Mouse (Mus musculus) lung, adult 18-20 months (tissue): Measurements from ENCODE around the gene Rsph10b.

Experiments used
- DNase-seq, 2 experiments: peaks; one replicate each; pipeline ENCODE4 v3.0.0; 2022; ENCODE audit warnings: mixed read lengths in 2 of 2

Gene Rsph10b

DNA sequence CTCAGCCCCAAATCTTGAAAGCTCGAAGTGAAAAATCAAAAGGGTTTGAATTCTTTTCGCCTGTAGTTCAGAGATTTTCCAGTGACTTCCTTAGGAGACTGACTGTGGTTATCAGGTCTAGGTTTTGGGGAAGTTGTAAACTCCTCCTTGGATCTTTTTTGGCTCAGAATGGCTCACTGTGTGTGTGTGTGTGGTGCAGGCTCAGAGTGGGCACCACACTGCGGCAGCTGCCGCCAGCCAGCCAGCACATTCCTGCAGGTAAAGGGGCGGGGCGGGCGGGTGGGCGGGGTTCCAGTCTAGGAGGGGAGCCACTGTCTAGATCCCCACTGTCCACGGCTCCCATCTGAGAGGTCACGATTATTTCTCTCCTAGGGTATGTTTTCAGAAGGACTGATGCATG is 8.8 kb downstream of the Rsph10b start:
- no peak for DNase-seq

DNA sequence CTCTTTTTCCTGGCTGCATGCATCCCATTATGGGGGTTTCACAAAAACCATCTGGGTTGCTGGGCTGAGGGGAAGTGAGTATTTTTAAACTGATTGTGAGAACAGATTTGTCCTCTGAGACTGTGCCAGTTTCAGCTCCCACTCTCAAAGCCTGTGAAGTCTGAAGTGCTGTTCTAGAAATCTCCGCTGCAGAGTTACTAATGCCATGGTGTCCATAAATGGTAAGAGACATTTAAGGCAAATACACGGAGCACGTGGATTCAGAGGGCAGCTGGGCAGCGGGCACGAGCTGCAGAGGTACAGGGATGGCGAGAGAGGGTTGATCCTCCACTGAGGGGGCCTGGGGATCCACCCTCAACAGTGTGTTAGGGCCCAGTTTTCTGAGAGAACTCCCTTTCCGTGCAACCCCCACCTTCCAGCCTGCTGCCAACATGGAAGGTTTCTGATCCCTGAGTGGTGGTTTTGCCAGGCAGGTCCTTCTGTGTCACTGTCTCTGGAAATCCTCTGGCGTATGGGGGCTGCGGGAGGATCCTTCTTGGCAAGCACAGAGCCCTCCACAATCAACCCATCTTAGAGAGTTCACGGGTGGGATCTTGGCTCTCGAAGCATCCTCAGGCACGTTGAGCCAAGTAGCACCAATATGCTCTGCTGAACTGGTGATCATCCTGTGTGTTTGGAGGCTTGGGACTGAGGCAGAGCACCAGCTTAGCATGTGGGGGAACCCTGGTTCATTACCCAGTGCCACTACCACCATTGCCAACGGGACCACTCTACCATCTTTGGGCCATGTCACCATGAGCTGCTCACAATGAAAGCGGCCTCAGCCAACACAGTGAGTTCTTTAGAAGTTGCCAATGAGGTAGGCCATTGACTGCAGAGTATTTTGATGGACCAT is 10.6 kb downstream of the Rsph10b start:
- DNase-seq: no peak

DNA sequence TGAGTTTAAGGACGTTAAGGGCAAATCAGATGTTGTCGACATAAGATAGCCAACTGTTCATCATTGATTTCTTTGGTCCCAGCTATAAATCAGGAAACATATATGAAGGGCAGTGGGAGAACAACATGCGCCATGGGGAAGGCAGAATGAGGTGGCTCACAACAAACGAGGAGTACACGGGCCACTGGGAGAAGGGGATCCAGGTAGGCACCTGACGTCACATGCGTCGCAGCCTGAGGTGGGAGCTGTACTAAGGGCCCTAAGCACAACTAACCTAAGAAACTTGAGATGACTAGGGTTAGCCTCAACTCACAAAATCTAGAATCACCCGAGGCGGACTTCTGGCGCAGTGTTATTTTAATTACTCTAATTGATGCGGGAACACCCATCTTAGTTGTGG is 15.5 kb downstream of the Rsph10b start:
- no peak for DNase-seq

DNA sequence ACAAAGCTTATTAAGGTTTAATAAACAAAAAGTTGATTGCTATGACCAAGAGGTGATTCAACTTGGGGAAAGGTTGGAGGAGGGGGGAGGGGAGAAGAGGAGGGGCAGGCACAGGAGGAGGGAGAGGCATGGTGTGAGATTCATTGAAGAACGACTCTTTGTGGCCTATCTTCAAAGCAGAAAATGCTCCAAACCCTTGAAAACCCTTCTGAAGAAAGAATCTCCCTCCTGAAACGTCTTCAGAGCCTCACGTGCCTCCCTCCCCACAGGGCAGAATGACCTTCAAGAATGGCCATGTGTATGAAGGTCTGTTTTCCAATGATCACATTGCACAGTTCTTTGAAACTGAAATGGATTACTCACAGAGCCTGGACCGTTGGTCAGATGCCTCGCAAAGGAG is 17.2 kb downstream of the Rsph10b start:
- no peak for DNase-seq

DNA sequence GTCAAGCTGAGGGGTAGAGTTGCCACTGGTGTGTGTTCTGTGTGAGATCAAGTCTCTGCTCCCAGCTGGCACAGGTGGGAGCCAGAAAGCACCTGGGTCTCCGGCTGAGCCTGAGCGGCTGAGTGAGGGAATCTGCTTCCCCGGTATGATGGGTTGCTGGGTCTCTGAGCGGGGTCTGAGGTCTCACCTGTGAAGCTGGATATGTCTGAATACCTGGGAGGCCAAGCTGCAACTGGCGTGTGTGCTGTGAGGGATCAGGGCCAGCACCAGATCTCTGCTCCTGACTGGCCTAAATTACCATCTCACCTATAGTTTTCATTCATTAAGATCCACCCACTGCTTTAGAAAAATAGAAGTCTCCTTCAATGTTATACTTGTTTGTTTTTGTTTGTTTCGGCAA is 24.3 kb downstream of the Rsph10b start:
- no peak for DNase-seq

DNA sequence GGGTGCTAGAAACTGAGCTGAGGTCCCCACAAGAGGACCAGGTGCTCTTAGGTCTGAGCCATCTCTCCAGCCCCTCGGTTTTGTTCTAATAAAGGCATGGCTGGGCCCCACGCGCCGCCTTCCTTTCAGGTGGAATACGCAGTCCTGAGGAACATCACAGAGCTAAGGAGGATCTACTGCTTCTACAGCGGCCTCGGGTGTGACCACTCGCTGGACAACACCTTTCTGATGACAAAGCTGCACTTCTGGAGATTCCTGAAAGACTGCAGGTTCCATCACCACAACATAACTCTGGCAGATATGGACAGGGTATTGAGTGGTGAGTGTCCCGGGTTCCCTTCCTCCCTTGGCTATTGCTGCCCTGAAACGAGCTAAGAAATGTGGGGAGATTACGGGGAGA is 26.7 kb downstream of the Rsph10b start:
- no peak for DNase-seq

DNA sequence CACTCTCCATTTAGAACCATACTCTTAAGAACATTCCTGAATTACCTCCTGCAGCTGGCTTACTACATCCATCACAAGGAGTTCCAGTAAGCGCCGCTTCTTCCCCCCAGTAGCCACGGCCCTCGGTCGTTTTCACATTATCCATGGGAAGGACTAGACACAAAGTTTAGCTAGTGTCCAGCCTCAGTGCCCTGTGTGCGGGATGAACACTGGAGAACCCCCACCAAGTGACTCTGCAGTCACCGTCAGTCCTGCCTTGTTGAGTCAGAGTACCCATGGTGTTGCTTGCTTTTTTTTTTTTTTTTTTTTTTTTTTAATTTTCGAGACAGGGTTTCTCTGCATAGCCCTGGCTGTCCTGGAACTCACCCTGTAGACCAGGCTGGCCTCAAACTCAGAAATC is 28.3 kb downstream of the Rsph10b start:
- no peak for DNase-seq

DNA sequence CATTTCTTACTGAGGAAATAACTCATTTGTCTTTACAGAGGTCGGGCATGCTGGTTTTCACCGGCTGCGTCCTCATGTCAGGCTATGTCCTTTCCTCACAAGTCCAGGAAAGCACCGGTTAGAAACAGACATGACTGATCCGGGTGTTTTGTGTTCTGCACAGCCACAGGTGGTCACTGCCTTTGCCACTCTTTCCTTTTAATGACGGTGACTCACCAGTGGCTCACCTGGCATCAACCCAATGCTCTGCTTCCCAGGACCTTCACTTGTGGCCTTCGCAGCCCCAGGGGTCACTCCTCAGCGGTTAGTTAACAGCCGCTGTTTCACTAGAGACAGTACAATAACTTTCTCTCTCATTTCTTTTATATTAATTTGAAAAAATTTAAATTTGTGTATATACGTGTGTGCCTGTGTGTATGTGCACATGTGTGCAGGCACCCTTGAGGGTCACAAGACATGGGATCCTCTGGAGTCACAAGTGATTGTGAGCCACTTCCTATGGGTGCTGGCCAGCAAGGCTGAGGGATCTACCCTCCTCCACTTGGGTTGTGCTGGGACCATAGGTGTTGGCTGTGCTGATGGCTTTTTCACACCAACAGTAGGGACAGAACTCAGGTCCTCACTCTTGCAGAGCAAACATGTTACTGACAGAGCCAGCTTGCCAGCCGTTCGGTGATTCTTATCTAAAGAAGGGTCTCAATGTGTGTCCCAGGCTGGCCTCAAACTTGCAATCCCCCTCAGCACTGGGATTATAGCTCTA is 32.9 kb downstream of the Rsph10b start:
- no peak for DNase-seq

DNA sequence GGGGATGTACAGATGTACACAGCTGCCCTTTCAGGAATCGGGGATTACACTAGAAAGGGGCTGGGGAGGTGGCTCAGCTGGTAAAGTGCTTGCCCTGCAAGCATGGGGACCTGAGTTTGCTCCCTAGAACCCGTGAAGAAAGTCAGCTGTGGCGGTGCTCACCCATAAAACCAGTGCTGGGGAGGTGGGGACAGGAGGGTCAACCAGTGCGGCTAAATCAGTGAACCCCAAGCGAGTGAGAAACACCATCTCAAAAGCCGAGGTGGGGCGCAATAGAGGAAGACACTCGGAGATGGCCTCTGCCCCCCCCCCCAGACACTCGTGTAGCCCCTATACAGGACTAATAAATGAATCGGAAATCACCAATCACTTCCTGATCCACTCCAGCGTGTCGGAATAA is 33.8 kb downstream of the Rsph10b start:
- DNase-seq: no peak

DNA sequence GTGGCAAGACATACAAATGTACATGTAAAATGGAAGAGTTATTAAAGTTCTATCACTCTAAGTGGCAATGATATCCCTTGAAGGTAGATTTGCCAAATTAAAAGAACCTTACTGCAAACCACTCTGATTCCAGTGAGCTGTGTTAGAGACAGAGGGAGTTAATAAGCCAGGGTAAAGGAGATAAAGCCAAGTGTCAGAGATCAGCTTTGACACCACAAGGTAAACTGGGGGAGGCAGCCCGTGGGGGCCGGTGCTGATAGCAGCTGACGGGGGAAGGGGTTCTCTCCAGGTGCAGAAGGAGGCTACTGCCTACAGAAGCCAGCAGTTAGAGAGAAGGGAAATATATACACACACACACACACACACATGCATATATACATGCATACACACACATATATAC is 39.8 kb downstream of the Rsph10b start:
- no peak for DNase-seq

DNA sequence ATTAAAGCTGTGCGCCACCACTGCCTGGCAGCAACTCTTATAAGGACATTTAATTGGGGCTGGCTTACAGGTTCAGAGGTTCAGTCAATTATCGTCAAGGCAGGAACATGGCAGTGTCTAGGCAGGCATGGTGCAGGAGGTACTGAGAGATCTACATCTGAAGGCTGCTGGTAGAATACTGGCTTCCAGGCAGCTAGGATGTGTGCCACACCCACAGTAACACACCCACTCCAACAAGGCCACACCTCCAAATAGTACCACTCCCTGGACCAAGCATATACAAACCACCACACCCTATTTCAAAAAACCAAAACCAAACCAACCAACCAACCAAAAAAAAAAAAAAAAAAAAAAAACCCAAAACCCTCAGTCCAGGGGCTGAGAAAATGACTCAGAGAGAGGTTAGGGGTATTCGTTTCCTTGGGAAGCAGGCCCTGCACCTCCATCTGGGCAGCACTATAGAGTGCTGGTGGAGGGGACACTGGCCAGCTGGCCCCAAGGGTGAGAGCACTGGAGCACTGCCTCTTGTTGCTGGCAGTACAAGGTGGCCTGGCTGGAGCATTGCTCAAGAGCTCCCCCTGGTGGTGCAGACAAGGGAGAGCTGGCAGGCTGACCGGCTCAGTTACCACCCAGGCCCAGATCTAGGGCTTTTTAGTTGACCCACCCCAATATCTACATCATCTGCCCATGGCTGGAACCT is 42.2 kb downstream of the Rsph10b start:
- peak; percentile 39 to 54 for DNase-seq

DNA sequence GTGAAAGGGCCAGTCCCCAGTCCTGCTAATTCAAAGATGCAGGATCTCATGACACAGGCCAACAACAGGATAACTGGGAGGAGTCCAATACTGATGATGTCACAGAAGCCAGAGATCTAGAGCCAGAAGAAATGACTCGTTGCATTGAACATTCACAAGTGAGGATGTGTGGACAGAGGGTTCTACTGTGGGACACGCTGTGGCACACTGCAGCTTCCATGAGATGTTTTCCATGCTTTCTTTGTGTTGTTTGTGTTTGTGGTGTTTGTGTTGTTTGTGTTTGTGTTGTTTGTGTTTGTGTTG is 42.7 kb downstream of the Rsph10b start:
- no peak for DNase-seq

DNA sequence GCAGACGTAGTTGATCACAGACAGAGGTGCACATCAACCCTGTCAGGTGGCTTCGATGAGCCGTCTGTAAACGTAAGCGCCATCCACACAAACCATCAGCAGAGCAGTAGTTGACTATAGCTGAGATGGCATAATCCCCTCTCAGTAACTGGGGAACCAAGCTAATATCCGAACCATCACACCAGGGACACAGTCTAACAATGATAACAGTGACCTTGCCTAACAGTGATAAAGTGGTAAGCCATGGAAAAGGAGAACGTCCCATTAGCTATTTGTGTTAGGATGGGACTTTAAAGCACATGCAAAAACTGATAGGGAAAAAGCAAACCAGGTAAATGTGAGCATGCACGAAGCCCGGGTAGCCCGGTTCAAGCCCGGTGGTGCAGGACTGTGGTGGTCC is 43.4 kb downstream of the Rsph10b start:
- DNase-seq: no peak

DNA sequence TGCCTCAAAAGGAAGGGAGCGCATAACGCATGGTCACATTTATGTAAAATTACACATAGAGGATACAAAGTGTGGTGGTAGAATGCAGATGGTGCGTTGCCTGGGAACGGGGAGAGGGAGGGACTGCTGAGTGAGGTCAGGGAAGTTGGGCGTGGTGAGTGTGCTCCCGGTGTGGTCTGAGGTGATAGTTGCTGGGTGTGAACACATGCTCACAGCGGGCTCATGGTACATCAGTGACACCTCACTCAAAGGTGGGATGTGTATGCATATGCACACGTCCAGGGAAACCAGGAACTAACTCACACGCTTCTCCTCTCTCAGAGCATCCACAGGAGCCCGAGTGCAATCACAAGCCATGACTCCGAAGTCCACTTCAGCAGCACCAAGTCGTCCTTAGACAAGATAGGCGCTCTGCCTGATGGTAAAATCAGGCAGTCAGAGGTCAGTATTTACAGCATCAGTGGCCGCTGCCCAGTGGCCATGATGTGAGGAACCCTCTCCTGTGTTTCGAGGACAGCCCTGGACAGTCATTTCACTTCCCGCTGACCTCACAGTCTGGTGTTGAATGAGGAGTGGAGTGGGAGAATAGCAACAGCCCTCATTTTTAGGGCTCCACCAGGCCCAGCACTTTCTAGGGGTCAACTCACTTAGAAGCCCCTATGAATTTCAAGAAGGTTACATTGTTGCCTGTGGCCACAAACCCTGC is 44.0 kb downstream of the Rsph10b start:
- no peak for DNase-seq

DNA sequence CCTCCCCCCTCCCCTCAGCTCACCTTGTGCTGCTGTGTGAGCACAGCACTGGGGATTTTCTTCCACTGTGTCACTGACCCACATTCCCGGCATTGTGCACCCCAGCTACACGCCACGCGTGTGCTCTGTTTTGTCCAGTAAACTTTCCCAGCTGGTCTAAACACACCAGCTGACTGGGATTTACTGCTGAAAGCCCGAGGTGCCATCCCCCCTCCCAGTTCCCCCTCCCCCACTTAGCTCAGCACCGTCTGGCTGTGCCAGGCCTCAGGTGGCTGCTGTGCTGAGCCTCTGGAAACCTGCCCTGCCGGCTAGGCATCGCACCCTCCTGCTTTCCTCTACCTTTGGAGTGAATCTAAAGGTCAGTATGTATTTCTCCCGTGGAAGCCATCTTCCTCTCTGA is 48.0 kb downstream of the Rsph10b start:
- peak in 1 of 2 experiments; percentile 11 for DNase-seq

DNA sequence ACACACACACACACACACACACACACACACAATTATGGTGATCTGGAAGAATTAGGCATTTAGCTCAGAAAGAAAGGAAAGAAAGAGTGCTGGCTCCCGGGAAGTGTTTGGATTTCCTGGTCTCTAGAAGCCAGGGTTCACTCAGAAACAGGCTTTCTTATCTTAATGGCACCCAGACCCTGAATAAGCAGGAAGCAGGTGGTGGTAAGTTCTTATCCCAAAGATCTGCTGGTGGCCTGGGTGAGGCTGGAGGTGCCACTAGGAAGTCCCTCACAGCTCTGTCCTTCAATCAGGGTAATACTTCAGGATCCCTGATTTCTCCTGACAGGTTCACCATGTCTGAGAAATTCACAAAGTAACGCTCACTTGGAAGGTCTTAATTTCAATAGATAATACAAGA is 49.5 kb downstream of the Rsph10b start:
- no peak for DNase-seq

DNA sequence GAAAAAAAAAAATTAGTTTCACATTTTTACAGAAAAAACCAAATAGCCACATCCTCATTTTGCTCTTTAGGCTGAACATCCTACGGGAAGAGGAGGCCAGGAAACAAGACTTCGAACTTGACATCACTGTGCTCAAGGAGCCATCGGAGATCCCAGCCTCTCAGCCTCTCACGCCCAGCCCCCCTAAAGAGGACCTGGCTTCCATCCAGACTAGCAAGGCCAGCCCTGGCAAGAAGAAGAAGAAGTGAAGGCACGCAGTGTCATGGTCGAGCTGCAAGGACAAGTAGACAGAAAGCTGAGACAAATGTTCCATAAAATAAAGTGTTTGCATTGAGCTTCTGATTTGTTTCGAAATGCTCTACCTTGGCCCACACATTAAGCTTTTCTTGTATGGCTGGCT is 52.5 kb downstream of the Rsph10b start:
- DNase-seq: no peak

DNA sequence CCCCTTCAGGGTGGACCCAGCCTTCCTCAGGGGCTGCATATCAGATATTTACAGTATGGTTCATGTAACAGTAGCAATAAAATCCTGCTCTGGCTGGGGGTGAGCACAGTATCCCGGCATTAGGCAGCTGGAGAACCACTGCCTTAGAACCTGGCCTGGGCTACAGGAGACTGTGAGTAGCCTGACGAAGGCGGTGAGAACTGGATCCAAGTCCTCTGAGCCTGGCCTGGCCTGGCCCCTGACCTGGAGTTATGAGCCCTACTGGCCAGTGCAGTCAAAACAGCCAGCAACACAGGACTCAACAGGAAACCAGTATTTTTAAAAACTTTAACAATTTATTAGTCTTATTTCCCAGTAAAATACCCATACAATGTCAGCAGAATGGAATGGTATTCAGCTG is 54.8 kb downstream of the Rsph10b start:
- DNase-seq: no peak

DNA sequence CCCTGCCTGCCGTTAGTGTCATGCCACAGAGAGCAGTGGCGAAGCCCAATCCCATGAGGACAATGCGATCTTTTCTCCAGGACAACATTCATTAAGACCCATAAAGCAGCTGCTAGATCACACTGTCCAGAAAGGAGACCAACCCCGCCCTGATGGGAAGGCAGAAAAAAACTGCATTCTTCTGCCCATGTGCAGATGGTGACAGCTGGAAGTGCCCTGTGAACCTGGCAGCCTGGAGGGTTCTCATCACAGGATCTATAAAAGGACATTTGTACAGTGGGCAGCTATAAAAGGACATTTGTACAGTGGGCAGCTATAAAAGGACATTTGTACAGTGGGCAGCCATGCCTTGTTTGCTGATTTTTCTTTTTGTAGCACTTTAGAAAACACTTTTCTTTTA is 56.2 kb downstream of the Rsph10b start:
- DNase-seq: no peak

DNA sequence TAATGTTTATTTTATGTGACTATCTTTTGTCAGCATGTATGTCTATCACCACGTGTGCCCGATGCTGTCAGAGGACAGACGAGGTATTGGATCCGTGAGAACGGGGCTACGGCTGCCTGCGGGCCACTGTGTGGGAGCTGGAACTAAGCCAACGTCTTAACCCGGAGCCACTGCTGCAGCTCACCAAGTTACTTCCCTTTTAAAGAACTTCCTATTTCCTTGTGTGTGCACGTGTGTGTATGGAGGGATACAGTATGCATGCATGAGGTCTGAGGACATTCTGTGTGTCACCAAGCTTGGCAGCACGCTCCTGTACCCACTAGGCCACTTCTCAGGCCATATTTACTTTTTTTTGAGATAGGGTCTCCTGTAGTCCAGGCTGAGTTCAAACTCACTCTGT is 57.3 kb downstream of the Rsph10b start:
- DNase-seq: peak in 1 of 2 experiments; percentile 14

DNA sequence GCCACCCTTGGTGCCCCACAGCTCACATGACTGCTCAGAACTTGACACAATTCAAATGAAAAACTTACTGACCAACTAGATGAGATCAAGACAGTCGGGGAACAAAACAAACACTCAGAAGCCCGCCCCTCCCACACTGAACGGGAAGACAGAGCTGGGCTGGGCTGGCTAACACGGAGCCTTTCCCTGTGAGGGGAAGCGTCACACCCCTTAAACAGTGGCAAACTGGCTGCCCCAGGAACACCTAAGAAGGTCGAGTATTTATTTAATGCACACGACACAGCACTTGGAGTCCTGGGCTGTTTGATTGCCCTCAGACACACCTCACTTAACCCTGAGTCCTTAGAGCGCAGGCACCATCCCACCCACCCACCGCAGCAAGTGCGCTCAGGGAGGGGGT is 59.8 kb downstream of the Rsph10b start:
- peak; percentile 91 to 94 for DNase-seq

DNA sequence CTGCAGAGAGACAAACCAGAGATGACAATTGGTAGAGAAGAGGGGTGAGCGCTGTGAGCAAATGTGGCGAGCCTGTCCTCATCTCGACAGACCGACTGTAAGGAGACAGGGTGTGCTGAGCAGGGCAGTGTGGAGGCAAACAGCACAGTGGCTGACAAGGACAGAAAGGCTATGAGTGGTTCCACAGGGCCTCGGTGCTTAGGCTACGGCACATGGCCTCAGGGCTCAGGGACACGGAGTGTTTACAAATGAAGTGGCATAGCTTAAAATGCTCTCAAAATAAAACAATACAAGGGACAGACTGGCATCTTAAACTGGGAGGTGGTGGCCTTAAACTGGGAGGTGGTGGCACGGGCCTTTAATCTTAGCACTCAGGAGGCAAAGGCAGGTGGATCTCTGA is 60.4 kb downstream of the Rsph10b start:
- peak; percentile 49 to 59 for DNase-seq

DNA sequence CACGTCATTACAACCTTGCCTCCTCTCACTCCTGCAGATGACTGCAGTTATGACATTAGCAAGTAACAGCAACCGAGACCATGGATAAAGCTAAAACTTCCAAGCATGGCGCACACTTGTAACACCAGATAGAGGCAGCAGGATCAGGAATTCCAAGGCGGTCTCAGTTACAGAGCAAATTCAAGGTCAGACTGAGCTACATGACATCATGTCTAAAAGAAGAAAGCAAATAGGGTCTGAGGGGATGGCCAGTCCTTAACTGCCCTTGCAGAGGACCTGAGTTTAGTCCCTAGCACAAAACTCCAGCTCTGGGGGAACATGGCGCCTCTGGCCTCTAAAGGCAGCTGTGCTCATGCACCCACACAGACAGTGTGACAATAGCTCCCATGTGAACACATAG is 61.0 kb downstream of the Rsph10b start:
- no peak for DNase-seq
